Mouse (Mus musculus) hindbrain, embryonic 12.5 days (tissue): ENCODE measurements around the gene Ldah. TPM values are rescaled to one million over a fixed set of nuclear protein-coding genes. Genes with fewer than 3 reads are reported as not detected.

ENCODE experiments used
- polyA plus RNA-seq: library from polyadenylated mRNA; unstranded; fragments of >200 nt; fragmentation: Nextera tagmentation; extraction: Ambion mirVana; gene quantifications from 2 replicates; pipeline ENCODE4 v1.2.1, GENCODE M21; 2016

Ldah gene
- polyA plus RNA-seq, 1 experiment from 2014 or later, result 71.3 TPM

Other genes with a start within 250 kb of the Ldah start
- 0.03 and 0.12 TPM in 2 replicates for gene Apob, start 230.5 kb upstream of the Ldah start, polyA plus RNA-seq
- 1.9 and 2.3 TPM in 2 replicates for gene Gdf7, start 93.8 kb downstream of the Ldah start, polyA plus RNA-seq
- gene Hs1bp3, start 105.3 kb downstream of the Ldah start, polyA plus RNA-seq, result 13.2 and 14.6 TPM in 2 replicates